Mouse (Mus musculus): ENCODE measurements around the gene Tinf2. TPM values are rescaled to one million over a fixed set of nuclear protein-coding genes. Genes with fewer than 3 reads are reported as not detected.

The Tinf2 gene
- polyA plus RNA-seq, 1 experiment from 2014 or later: 25.6 TPM

DNA sequence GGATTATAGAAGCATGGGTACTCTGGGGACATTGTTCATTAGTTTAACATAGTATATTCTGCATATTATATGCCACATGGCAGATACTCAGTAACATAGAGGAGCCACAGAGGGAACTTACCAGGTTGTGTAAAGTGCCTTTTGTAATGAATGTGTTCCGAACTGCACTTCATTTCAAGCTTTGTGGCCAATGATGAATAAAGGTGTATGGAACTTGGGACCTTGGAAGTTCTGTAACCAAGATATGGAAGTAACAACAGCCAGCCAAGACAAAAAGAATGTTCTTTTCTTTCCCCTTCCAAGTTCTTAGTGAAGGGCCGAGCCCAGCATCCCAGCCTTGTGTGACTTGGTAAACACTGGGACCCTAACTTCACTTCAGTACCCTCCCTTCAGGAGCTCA is 31.7 kb downstream of the Tinf2 start, which contains the start of gene Tssk4:
Tssk4 (plus strand) TSS at position 301 of the 400 bp plus-strand sequence.
- no peak within 1 kb of the TSS for H3K4me3 ChIP-seq
- no peak for ATAC-seq (replicated peaks)
- WGBS: 89% methylated on average over 2 of the region's 2 CpGs

DNA sequence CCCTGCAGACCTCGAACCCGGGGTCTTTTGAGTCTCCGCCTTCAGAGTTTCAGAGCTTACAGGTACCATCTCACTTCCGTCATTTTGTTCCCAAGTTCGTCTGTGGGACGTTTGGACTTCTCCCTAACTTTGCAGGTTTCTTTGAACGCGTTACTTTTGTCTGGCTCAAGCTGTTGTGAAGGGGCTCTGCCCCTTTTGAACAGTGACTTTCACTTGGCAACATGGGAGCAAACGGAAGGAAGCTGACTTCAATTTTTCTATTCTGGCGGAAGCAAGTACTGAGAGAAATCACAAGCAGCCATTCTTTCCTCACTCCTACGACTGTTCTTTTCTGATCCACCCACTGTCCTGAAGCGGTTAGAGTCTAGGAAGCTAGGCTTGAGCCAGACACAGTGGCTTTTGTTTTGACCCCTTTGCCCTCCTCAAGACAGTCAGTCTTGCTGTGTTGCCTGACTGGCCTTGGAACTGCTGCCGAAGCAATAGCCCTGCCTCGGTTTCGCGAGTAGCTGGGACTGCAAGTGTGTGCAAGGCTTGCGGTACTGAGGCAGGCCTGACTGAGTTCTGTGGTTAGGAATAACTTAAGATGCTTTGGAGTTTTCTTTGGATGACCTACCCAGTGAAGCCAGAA is 37.2 kb downstream of the Tinf2 start:
- Histone ChIP-seq H3K27me3 (replicated peaks) (no peaks in the 10 kb centered on the region), H3K4me3 (peak overlapping the region; percentile 87), H3K4me2 (peak overlapping the region; percentile 70), H3K4me1 (peaks cover 23% of the 10 kb centered on the region), H3K36me3 (replicated peaks) (peaks cover 17% of the 10 kb centered on the region), H3K27ac (no peak overlapping the region), H3K9me3 (no peaks in the 10 kb centered on the region), H3K9ac (peak overlapping the region; percentile 85; the same call in 1 of the 2 replicates)
- WGBS: 30% methylated on average over 17 of the region's 17 CpGs
- no peak for ATAC-seq (replicated peaks)

More for the DNA sequence above, 31.7 kb downstream of the Tinf2 start, which contains the start of gene Tssk4:
- peaks cover 7% of the 10 kb centered on the region; the same call in 1 of the 2 replicates for H3K4me1 ChIP-seq
- no peaks in the 10 kb centered on the region for H3K36me3 ChIP-seq (replicated peaks)
- no peak within 1 kb of the TSS for H3K4me2 ChIP-seq
- H3K9me3 ChIP-seq: no peaks in the 10 kb centered on the region
- H3K27ac ChIP-seq: no peak within 1 kb of the TSS
- H3K9ac ChIP-seq: no peak within 1 kb of the TSS
- no peaks in the 10 kb centered on the region for H3K27me3 ChIP-seq (replicated peaks)

- WGBS: under 1% methylated on average over 86 of the region's 89 CpGs
- Histone ChIP-seq H3K36me3 (replicated peaks) (peaks cover 22% of the 10 kb centered on the region), H3K9ac (peak within 1 kb of the TSS; percentile 85), H3K9me3 (no peaks in the 10 kb centered on the region), H3K4me3 (peak within 1 kb of the TSS; percentile 87), H3K27ac (peak within 1 kb of the TSS; percentile 96), H3K4me2 (peak within 1 kb of the TSS; percentile 70), H3K4me1 (peaks cover 23% of the 10 kb centered on the region), H3K27me3 (replicated peaks) (no peaks in the 10 kb centered on the region)
- ATAC-seq (replicated peaks): peak; percentile 92
These were observed 38.3 kb downstream of the Tinf2 start, which contains the start of gene Tm9sf1 for GRCm38 (mm10) chr14:55643060-55643907. Gene Tm9sf1, minus strand, starts transcription at chr14:55643806.

GRCm38 (mm10) chr14:55642679-55643059 is 39.0 kb downstream of the Tinf2 start:
- Histone ChIP-seq H3K27ac (peak overlapping the region; percentile 96), H3K4me2 (peak overlapping the region; percentile 70), H3K4me1 (peaks cover 23% of the 10 kb centered on the region), H3K9ac (peak overlapping the region; percentile 85), H3K4me3 (peak overlapping the region; percentile 87), H3K9me3 (no peaks in the 10 kb centered on the region), H3K36me3 (replicated peaks) (peaks cover 27% of the 10 kb centered on the region), H3K27me3 (replicated peaks) (no peaks in the 10 kb centered on the region)
- WGBS: 16% methylated on average over 8 of the region's 8 CpGs
- peak; percentile 59 for ATAC-seq (replicated peaks)

- H3K9ac ChIP-seq: no peak overlapping the region
- H3K4me3 ChIP-seq: no peak overlapping the region
- no peak overlapping the region for H3K4me2 ChIP-seq
- 95% methylated on average over 13 of the region's 13 CpGs for WGBS
- H3K27me3 ChIP-seq (replicated peaks): no peaks in the 10 kb centered on the region
- peaks cover 26% of the 10 kb centered on the region for H3K4me1 ChIP-seq
- peaks cover 31% of the 10 kb centered on the region for H3K36me3 ChIP-seq (replicated peaks)
- no peak for ATAC-seq (replicated peaks)
- H3K9me3 ChIP-seq: no peaks in the 10 kb centered on the region
- no peak overlapping the region for H3K27ac ChIP-seq
These were observed 40.3 kb downstream of the Tinf2 start for GRCm38 (mm10) chr14:55641291-55641690.

DNA sequence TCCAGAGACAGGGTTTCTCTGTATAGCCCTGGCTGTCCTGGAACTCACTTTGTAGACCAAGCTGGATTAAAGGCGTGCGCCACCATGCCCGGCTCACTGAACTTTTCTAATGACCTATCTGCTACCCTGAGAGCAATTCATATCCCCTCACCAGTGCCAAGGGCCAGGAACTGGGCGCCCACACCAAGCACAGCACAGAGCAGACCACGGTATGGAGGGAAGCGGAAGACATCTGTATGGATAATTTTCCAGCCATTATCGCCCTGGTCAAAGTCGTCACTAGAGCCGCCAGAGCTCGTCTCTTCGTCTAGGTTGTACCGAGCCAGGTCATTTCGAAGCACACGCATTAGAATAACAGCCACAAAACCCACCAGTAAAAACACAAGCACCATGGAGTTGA is 40.8 kb downstream of the Tinf2 start:
- Histone ChIP-seq H3K9ac (no peak overlapping the region; the same call in 1 of the 2 replicates), H3K4me3 (no peak overlapping the region), H3K36me3 (replicated peaks) (peaks cover 31% of the 10 kb centered on the region), H3K27me3 (replicated peaks) (no peaks in the 10 kb centered on the region), H3K27ac (no peak overlapping the region), H3K9me3 (no peaks in the 10 kb centered on the region), H3K4me1 (peaks cover 30% of the 10 kb centered on the region), H3K4me2 (no peak overlapping the region)
- no peak for ATAC-seq (replicated peaks)
- 96% methylated on average over 14 of the region's 14 CpGs for WGBS

GRCm38 (mm10) chr14:55637795-55638194 is 43.8 kb downstream of the Tinf2 start, which contains the start of gene Gm49378:
Gene Gm49378, minus strand, starts transcription at chr14:55637895.
- H3K27ac ChIP-seq: no peak within 1 kb of the TSS
- H3K9ac ChIP-seq: no peak within 1 kb of the TSS
- H3K36me3 ChIP-seq (replicated peaks): peaks cover 40% of the 10 kb centered on the region
- H3K4me2 ChIP-seq: no peak within 1 kb of the TSS
- H3K4me3 ChIP-seq: no peak within 1 kb of the TSS
- peaks cover 27% of the 10 kb centered on the region for H3K4me1 ChIP-seq
- H3K27me3 ChIP-seq (replicated peaks): no peaks in the 10 kb centered on the region
- WGBS: 95% methylated on average over 9 of the region's 9 CpGs
- no peak for ATAC-seq (replicated peaks)
- no peaks in the 10 kb centered on the region for H3K9me3 ChIP-seq

DNA sequence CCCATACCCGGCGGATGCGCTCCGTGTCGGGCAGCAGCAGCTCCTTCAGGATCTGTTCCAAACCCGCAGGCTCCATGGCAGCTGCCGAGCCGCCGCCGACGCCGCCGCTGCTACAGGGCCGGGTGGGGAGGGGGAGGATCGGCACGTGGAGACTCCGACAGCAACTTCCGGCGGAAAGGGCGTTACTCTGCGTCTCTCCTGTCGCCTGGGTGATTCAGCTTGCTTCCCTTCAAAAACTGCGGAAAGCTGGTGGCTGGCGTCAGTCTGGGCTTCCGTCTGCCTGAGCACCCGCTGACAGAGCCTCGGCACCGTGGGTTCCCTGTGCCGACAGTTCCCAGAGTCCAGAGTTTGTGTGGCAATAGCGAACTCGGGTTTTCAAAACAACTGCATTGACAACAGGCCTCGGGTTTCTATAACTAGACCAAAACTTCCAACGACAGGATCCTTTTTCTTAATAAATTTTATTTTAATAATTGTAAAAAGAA is 46.1 kb downstream of the Tinf2 start, which contains the start of gene Ipo4:
Ipo4 (minus strand) TSS at position 435 of the 485 bp plus-strand sequence.
- peak within 1 kb of the TSS; percentile 78 for H3K27ac ChIP-seq
- H3K4me2 ChIP-seq: peak within 1 kb of the TSS; percentile 90
- H3K27me3 ChIP-seq (replicated peaks): no peaks in the 10 kb centered on the region
- peak within 1 kb of the TSS; percentile 66 for H3K4me3 ChIP-seq
- peaks cover 20% of the 10 kb centered on the region for H3K4me1 ChIP-seq
- WGBS: 1% methylated on average over 32 of the region's 33 CpGs
- H3K9ac ChIP-seq: peak within 1 kb of the TSS; percentile 72
- no peaks in the 10 kb centered on the region for H3K9me3 ChIP-seq
- H3K36me3 ChIP-seq (replicated peaks): peaks cover 55% of the 10 kb centered on the region
- ATAC-seq (replicated peaks): peak; percentile 93

GRCm38 (mm10) chr14:55634874-55635522 is 46.6 kb downstream of the Tinf2 start:
- no peaks in the 10 kb centered on the region for H3K27me3 ChIP-seq (replicated peaks)
- H3K9me3 ChIP-seq: no peaks in the 10 kb centered on the region
- peaks cover 20% of the 10 kb centered on the region for H3K4me1 ChIP-seq
- peak overlapping the region; percentile 66 for H3K4me3 ChIP-seq
- peak overlapping the region; percentile 90 for H3K4me2 ChIP-seq
- peak; percentile 79 for ATAC-seq (replicated peaks)
- 3% methylated on average over 23 of the region's 23 CpGs for WGBS
- peak overlapping the region; percentile 78 for H3K27ac ChIP-seq
- peaks cover 56% of the 10 kb centered on the region for H3K36me3 ChIP-seq (replicated peaks)
- H3K9ac ChIP-seq: peak overlapping the region; percentile 72

DNA sequence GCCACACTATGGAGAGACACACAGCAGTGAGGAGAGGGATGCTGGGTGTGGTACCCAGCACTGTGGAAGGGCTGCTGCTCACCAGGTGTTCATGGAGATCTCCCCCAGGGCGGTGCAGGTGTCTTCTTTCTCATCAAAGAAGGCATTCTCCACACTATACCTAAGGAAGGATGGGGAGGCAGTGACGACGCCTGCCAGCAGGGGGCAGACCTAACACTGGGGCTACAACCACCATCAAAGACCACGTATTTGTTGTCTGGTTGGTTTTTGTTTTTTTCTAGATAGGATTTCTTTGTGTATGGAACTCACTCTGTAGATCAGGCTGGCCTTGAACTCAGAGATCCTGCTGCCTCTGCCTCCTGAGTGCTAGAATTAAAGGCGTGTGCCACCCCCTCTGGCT is 52.3 kb downstream of the Tinf2 start:
- Histone ChIP-seq H3K36me3 (replicated peaks) (peaks cover 83% of the 10 kb centered on the region), H3K4me2 (no peak overlapping the region), H3K9me3 (no peaks in the 10 kb centered on the region), H3K27me3 (replicated peaks) (no peaks in the 10 kb centered on the region), H3K27ac (no peak overlapping the region), H3K4me3 (no peak overlapping the region), H3K9ac (no peak overlapping the region), H3K4me1 (peaks cover 5% of the 10 kb centered on the region; the same call in 1 of the 2 replicates)
- WGBS: 62% methylated on average over 5 of the region's 5 CpGs
- no peak for ATAC-seq (replicated peaks)

- H3K27ac ChIP-seq: no peak overlapping the region
- H3K36me3 ChIP-seq (replicated peaks): peaks cover 78% of the 10 kb centered on the region
- H3K9me3 ChIP-seq: no peaks in the 10 kb centered on the region
- H3K9ac ChIP-seq: no peak overlapping the region
- ATAC-seq (replicated peaks): no peak
- H3K4me1 ChIP-seq: no peaks in the 10 kb centered on the region
- no peak overlapping the region for H3K4me2 ChIP-seq
- H3K27me3 ChIP-seq (replicated peaks): no peaks in the 10 kb centered on the region
- 95% methylated on average over 27 of the region's 27 CpGs for WGBS
- H3K4me3 ChIP-seq: no peak overlapping the region
These were observed 53.4 kb downstream of the Tinf2 start for GRCm38 (mm10) chr14:55628077-55628827.

Data from midbrain, embryonic 15.5 days (tissue).